Mouse (Mus musculus) testis, adult 2 months (tissue): Measurements from ENCODE around the gene Pak6.

Experiments used
- CTCF ChIP-seq: fragments of 200-500 bp; IDR thresholded peaks from 2 replicates; pipeline ENCODE4 v1.5.1; 2012; ENCODE audit warnings: low read depth, mild to moderate bottlenecking, inconsistent platforms, low read length, moderate library complexity; ENCODE audit not compliant: control insufficient read depth, insufficient read depth, insufficient replicate concordance
- POLR2A ChIP-seq: fragments of 200-500 bp; IDR thresholded peaks from 2 replicates; pipeline ENCODE4 v1.6.1; 2012; ENCODE audit warnings: low read depth, mild to moderate bottlenecking, inconsistent platforms, low read length, moderate library complexity; ENCODE audit not compliant: control insufficient read depth

GRCm38 (mm10) chr2:118671728-118672127 lies 8.6 kb downstream of the Pak6 start:
- no peak for TF ChIP-seq CTCF
- TF ChIP-seq POLR2A = no peak
